Mouse (Mus musculus): ENCODE measurements around the gene Pla2g7.

The Pla2g7 gene

DNA sequence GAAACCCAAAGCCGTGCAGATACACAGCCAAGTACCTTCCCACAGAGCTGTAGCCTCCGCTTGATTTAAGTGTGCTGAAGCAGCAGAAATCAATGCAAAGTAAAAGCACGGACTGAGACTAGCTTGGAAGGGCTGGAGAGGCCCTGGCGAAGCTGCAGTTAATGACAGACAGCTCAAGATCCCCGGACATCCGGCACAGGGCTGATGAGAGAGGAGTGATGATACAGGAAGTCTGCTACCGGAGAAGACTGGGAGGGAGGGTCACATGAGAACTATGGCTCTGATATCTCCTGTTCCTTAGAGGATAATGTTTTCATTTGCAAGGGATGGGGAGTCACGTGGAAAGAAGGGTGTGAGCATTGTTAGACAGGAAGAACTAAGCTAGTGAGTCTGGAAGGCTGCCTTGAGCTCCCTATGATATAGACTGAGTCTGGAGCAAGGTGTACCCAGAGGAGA, 13.1 kb downstream of the Pla2g7 start:
- DNase-seq = peak; percentile 31

DNA sequence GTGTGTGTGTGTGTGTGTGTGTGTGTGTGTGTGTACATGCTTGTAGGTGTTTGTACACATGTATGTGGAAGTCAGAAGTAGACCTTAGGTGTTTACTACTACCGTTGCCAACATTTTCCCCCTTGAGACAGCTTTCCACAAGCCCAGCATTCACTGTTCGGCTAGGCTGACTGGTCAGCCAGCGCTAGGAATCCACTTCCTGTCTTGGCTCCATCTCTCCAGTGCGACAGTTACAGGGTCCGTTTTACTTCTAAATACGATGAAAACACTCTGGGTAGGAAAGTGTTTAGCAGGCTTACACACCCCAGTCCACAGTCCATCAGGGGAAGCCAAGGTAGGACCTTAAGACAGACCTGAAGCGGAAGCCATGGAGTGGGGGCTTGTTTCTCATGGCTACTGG, 16.9 kb downstream of the Pla2g7 start:
- DNase-seq = no peak

DNA sequence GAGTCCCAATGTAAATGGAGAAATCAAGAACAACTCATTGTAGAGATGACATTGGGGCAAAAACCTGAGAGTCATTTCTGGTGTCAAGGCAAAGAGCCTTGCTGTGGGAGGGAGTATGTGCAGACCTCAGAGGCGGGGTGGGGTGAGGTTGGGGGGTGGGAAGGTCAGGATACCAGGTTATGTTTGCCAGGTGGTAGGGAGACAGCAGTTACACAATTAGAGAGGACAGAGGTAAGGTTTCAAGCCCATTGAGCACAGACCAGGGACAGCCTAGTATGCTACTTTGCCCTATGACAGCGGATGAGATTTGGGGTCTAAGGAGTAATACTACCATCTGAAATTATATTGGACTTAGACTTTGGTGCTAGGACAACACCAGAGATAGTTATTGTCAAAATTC, 19.4 kb downstream of the Pla2g7 start:
- DNase-seq = no peak

DNA sequence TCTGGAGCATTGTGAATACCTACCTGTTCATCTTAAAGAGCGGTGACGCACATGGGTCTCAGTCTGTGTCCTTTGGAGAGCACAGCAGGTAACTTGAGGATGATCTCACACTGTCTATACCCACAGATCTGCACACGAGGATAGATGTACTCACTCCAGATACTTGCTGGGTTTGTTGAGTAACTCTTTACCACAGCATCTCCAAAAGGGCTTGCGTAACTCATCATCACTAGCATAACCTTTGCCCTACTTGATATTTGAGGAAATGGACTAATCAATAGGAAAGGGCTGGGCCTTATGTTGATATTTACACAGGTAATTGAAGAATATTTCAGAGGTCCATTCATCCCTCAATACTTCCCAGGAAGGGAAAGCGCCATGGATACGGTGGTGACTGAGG, 21.9 kb downstream of the Pla2g7 start:
- DNase-seq = no peak

DNA sequence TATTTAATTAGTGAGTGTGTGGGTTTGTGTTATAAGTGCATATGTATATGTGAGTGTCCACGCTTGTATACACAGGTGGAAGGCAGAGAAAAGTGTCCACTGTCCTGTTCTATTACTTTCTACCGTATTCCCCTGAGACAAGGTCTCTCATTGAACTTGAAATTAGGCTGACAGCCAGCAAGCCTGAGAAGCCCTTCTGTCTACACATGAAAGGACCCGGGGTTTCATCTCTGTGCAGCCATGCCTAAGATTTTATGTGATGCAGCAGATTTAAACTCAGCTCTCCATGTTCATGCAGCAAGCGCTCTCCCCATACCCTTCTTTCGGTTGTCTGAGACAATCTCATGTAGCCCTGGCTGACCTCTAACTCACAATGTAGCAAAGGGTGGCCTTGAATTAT, 22.6 kb downstream of the Pla2g7 start:
- DNase-seq = no peak

DNA sequence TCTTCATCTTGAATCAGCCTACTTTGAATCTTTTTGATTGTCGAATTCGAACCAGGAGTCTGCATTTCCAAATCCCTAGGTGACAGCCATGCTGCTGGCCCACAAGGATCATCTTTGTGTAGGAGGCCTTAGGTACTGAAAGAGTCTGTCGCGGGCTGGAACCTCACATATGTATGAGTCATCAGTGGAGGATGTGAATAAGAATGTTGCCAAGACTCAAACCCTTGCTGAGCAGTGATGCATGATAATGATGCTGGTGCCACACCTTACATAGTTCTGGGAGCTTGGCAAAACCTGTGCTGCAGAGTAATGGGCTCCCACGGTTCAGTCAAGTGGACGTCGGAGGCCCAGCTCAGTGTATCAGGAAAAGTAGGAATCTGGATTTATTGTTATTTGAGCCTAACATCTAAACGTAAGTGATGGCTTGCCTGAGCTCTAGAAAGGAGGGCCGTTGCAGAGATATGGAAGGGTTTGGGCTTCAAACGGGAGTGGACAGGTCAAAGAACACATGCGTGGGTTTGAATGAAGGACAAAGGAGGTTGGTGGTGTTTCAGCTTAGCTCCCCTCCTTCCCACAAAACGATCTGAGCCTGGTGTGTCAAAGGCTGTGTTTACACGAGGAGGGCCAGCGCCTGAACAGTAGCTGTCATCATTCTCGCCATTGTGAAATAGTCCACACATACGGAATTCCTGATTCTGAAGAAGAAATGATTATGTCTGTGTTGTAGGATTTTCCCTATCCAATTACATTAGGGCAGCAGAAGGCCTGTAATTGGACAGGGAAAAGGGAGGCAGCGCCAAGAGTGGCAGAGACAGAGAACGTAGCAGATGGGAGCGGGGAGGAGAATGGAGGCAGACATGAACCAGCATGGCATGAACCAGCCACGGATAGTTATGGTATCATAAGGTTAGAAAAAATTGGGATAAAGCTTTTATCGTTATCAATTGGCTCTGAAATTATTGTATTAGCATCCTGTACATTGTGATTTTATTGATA, 24.7 kb downstream of the Pla2g7 start:
- no peak for DNase-seq

DNA sequence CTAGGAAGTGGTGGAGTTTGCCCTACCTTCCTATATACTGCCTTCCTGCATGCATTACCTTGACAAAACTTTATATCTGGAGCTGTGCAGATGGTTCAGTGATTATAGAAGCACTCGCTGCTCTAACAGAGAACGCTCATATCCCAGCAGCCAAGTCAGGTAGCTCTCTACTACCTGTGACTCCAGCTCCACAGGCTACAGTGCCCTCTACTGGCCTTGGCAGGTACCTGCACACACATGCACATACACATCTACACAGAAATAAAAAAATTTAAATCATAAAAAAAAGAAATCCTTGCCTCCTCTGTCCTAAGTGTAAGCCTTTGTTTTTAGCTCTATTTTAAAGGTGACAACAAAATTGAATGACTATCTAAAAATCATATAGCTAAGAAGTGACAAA, 29.8 kb downstream of the Pla2g7 start:
- no peak for DNase-seq

DNA sequence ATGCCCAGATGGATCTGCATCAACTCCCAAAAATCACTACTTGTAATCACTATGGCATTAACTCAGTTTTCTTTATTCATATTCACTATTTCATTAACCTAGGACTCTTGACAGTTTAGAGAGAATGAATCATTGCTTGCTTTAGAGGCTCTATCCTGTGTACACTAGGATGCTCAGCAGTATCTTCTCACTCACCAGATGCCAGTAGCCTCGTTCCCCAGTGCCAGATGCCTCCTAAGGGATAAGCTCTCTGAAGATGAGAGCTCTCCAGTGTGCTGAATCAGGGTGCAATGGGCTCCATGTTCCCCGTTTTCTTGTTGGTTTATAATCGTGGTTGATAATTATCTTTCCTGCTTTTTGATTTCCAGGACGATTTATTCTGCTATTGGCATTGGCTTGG, 30.8 kb downstream of the Pla2g7 start:
- DNase-seq = no peak

DNA sequence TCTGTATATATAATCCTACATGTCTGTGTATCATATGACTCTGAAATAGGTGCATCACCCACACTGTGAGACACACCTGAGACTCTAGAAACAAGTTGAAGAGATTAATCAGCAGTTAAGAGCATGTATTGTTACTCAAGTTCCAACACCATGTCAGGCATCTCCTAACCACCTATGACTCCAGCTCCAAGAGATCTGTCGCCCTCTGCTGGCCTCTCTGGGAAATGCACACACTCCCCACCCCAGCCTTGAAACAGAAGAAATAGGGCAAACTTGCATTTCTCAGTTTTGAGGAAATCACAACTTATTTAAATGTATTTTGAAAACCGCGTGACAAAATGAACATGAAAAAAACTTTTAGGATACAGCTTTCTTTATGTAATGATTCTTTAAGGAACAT, 38.8 kb downstream of the Pla2g7 start:
- peak; percentile 85 for DNase-seq

DNA sequence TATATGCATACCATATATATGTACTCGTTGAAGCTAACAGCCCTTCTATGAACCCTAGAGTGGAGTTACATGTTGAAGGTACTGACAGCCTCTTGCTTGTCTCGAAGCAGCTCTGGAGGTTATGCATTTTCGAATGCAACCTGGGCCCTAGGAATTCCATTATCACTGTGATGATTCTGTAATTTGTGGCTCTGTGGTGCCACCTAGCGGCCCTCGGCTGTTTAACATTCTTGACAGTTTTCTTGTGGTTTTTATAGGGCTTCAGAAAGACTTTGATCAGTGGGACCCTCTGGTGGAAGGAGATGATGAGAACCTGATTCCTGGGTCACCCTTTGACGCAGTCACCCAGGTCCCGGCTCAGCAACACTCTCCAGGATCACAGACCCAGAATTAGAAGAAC, 43.7 kb downstream of the Pla2g7 start:
- DNase-seq = peak; percentile 53

DNA sequence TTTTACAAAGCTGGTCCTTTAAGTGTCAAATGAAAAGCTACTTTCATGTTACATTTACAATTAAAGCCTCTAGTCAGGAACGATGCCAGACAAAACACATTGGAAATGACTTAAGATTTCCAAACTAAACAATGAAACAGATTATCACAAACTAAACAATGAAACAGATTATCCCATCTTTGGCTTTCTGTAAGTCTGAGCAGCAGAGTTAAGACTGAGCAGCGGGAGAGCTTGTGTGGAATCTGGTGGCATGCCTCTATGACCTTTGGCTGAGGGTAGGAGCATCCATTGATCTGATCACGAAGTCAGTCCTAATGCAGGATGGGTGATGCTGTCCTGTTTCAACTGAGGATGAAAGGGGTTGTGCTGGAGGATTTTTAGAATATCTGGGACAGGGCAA, 44.3 kb downstream of the Pla2g7 start:
- no peak for DNase-seq

DNA sequence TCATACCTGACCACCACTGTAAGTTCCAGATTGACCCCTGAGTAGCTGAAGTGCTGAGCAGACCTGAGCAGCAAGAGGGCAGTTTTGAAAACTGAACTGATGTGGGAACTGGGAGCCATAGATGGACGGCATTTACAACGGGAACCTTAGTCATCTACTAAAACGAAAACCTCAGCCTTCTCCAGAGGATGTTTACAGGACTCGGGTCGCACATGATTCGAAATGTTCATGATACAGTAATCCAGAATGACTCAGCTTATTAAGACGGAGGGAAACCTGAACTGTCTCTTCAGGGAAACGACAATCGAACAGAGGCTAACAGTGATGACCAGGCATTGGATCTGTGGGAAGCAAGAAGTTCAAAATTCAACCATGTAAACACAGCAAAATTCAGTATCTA, 51.3 kb downstream of the Pla2g7 start:
- no peak for DNase-seq

DNA sequence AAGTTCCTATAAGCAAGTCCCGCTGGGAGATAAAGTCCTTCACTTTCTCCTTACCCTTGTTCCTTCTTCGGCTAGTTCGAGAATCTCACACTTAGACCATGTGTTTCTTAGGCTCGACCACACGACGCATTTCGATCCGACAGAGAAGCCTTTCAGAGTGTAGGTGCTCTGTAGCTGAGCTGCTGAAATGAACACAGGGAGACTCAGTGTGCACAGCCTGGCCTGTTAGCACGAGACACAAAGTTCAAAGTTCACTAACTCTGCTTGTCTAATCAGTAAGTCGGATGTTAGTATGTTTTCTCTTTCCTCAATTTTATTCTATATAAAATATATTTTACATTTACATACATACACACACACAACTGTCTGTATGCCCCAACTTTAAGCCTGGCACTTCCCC, 54.2 kb downstream of the Pla2g7 start:
- DNase-seq = no peak

DNA sequence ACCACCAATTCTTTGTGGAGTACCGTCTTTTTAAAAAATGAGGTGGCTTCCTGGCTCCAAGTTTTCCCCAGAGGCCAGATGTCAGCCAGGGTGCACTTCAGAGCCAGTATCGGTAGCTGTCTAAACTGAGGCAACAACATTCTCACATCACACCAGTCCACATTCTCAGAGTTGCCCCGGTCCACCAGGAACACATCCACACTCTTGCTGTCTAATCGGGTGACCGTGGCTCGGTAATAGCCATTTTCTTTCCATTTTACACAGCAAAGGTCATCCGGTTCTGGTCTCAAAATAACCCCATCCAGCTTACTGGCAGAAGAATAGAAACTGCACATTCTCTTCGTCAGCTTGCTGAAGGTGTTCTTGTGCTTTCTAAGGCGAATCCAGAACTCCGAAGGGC, 60.3 kb downstream of the Pla2g7 start:
- no peak for DNase-seq

DNA sequence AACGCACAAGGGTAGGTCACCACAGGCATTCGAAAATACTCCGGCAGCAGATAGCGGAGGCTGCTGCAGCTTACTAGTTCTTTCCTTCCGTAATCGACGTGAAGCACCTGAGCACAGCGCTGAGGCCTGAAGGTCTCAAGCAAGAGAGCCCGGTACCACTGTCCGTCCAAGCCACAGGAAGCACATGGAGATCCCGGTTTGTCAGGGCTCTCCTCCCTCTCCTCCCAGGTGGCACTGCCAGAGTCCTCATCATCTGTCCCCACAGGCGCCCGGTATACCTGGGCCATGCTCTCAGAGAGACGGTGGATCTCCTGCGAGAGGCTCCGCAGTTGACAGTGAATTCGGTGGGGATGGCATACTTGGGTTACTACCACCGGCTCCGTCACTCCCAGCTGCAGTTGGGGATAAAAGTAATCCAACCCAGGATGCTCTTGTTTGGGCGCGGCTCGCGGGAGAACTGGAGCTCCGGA, 61.2 kb downstream of the Pla2g7 start:
- DNase-seq = no peak

DNA sequence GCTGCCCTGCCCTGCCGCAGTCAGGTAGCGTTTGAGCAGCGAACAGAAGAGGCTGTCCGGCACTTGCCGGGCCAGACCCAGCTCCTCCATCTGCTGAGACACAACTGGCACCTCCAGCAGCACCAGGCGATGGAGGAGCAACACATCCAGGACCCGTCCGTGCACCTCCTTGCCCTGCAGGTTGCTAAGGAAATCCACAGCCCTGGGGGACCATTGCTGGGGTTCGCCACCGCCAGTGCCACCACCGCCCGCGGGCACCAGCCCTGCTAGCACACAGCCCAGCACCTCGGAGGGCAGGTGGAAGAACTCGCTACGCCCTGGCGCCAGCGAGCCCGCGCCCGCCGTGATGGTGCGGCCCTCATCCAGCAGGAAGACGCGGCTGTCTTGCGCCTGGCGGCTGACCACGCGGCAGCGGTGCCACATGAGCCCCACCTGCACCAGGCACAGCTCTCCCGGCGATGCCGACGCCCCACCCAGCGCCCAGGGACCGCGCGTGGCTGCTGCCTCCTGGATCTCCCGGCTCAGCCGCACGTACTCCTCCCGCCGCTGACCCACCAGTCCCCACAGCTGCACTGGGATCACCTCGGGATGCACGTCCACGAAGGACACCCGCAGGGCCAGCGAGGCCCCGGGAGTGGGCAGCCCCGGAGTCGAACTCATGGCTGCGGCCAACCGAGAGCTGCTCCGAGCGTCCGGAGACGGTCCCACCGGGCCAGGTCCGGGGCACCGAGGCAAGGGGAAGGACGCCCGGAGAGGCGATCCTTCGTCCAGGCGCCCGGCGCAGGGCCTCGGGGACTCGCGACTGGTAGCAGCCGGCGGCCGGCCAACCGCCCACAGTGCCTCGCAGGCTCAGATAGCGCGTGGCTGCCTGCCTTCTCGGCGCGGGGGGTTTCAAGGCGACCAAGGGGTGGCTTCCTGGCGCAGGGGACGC, 61.9 kb downstream of the Pla2g7 start, which contains the start of gene Tdrd6:
TSS of gene Tdrd6 (minus strand) at position 804 of the 931 bp plus-strand sequence.
- DNase-seq = no peak

DNA sequence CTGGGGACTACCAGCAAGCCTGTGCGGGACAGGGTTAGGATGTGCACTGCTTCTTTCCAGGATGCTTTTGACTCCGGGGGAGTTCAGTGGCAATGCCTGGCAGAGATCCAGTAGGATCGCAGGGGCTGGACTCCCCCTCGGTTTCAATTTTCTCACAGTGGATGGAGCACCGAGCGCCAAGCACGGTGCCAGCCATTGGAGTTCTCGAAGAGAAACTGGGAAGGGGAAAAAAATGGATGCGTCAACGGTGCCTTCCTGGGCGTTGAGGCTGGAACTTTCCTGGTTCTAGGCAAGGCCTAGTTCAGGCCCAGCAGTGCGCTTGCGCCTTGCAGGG, 62.5 kb downstream of the Pla2g7 start:
- DNase-seq = no peak

DNA sequence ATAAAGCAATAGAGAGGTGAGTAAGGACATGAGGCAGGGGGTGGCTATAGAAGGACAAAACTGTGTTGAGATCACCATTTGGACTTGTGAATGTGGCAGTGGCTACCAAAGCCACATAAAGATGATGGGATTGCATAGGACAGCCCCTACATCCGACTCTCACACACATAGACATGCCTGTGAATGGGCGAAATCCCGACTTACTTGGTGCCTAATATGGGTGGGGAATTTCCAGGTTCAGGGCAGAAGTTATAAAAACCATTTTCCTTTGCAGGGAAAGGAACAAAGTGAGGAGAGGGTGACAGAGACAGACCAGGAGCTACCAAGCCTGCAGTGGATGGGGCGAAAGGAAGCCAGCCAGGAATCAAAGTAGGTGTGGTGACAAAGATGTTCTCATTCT, 69.2 kb downstream of the Pla2g7 start:
- DNase-seq = no peak

DNA sequence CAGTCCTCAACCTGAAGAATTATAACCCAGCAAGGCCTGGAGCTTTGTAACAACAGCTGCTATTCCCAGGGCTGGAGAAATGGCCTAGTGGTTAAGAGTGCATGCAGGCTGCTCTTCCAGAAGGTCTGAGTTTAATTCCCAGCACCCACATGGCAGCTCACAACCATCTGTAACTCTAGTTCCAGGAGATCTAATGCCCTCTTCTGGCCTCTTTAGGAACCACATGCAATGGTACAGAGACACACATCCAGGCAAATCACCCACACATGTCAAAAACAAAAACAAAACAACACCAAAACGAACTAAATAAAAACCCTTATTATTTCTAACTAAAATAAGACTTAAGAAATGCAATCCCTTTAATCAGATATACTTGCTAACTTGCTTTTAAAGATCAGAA, 72.9 kb downstream of the Pla2g7 start:
- no peak for DNase-seq

DNA sequence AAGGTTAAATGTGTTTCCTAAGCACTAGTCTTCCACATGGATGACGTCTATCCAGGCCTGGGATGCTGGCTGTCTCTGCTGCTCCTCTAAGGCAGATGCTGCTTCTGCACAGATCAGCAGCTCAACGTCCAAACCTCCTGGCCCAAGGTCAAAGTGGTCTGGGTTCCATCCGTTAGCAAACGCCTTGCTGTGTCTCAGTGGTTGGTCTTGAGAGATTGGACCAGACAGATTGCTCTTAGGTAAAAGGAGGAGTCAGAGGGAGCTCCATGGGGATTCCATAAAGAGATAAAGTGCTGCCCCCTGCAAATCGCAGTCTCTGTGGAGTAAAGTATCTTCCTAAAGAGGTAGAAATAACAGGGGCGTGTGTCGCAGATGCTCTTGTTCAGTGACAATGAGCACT, 75.3 kb downstream of the Pla2g7 start:
- no peak for DNase-seq

DNA sequence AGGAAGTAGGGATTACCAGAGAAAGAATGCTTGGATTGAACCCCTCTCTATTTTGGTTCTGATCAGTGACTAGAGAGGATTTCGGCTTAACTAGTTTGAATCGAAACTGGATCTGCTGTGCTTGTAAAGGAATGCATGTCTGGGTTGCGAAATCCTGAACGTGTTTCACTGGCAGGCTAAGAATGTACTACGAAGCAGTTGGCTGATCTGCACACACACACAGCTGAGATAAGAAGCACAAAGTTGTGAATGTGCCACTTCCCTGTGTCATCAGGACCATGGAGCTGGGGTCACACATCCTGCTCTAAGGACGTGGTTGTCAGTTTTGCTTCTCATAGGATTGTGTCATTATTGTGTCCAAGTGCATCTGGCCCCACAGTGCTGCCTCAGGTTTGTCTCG, 76.5 kb downstream of the Pla2g7 start:
- DNase-seq = no peak

DNA sequence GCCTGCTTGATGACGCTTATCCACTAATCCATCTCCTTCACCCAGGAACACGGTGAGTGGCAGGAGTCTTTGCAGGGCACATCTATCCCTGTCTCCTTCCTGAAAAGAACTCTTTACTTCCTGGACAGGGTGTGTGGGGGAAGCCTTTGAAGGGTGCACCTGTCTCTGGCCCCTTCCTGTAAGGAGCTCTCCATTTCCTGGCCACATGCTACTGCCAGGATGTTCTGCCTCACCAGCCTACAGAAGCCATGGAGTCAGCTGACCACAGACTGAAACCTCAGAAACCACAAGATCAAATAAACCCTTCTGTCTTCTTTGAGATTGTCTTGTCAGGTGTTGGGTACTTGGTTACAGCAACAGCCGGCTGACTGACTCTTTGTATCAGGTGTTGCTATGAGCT, 77.2 kb downstream of the Pla2g7 start:
- no peak for DNase-seq

DNA sequence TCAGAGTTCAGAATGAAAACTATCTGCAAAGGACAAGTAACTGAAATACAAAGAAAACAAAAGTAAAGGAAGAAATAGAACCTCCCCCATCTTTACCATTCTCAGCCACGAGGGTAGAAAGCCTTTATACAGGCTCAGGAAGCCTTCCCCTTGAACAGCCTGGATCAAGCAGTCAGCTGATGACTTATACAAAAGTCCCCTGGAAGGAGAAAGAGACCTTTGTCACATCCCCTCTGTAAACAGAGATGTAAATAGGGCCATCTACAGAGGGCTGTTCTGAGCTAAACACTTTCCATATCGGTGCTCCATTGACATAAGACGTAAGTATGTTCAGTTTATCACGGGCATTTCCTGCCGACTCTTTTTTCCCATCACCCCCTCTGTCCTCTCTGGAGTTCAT, 79.0 kb downstream of the Pla2g7 start:
- no peak for DNase-seq
